Mouse (Mus musculus): ENCODE results near the gene Dop1b.

- TF ChIP-seq CTCF (IDR thresholded peaks at IDR 0.05; ENCODE audit: extremely low read depth, insufficient read depth, low read length) = 0 out of 2 replicates have a peak, but pooled peaks have one; percentile 15
- TF ChIP-seq POLR2A (IDR thresholded peaks at IDR 0.05; ENCODE audit: extremely low read depth, insufficient read depth, low read length) = no peak
Observed at GRCm38 (mm10) chr16:93686945-93687344, 24.8 kb upstream of the Dop1b start.
